Mouse (Mus musculus) hindbrain, embryonic 16.5 days (tissue): ENCODE results near the gene Gm28230. TPM values are rescaled to one million over a fixed set of nuclear protein-coding genes. Genes with fewer than 3 reads are reported as not detected.

Experiments used
- ATAC-seq: fragments of 200-750 bp; cut with Nextera tagmentation; 2 replicates; pipeline ENCODE4 v1.8.0; 2017; ENCODE audit warnings: moderate TSS enrichment, moderate library complexity
- H3K27ac ChIP-seq: fragments of 300-500 bp; sonication (generic); 2 replicates; pipeline ENCODE4 v1.5.1; 2014; ENCODE audit warnings: low read depth, mild to moderate bottlenecking, control low read depth, low read length, moderate library complexity
- H3K27me3 ChIP-seq: fragments of 300-500 bp; sonication (generic); replicated peaks from 2 replicates; pipeline ENCODE4 v1.6.1; 2014; ENCODE audit warnings: low read length; ENCODE audit not compliant: control insufficient read depth, insufficient read depth
- H3K36me3 ChIP-seq: fragments of 300-500 bp; sonication (generic); 2 replicates; pipeline ENCODE4 v1.6.1; 2014; ENCODE audit warnings: mild to moderate bottlenecking, low read length, moderate library complexity, mixed read lengths; ENCODE audit not compliant: control insufficient read depth, insufficient read depth
- H3K4me1 ChIP-seq: fragments of 300-500 bp; sonication (generic); 2 replicates; pipeline ENCODE4 v1.6.1; 2014; ENCODE audit warnings: low read depth, low read length; ENCODE audit not compliant: control insufficient read depth, insufficient read depth
- H3K4me2 ChIP-seq: fragments of 300-500 bp; sonication (generic); 2 replicates; pipeline ENCODE4 v1.6.1; 2014; ENCODE audit warnings: mild to moderate bottlenecking, low read length, control low read depth, moderate library complexity
- H3K4me3 ChIP-seq: fragments of 300-500 bp; sonication (generic); 2 replicates; pipeline ENCODE4 v1.5.1; 2014; ENCODE audit warnings: mild to moderate bottlenecking, low read length, control low read depth, moderate library complexity
- H3K9ac ChIP-seq: fragments of 300-500 bp; sonication (generic); 2 replicates; pipeline ENCODE4 v1.6.1; 2014; ENCODE audit warnings: low read depth, mild to moderate bottlenecking, control low read depth, low read length, moderate library complexity
- H3K9me3 ChIP-seq: fragments of 300-500 bp; sonication (generic); 2 replicates; pipeline ENCODE4 v1.6.1; 2014; ENCODE audit warnings: mild to moderate bottlenecking, low read length, moderate library complexity; ENCODE audit not compliant: control insufficient read depth
- WGBS: fragments of 180-500 bp; shearing (Covaris S2); extraction: QIAGEN DNeasy Blood & Tissue Kit; methylation state at CpG from one replicate; pipeline ENCODE4 v1.1.7; 2014; 5-methylcytosine and 5-hydroxymethylcytosine counted together
- polyA plus RNA-seq: library from polyadenylated mRNA; unstranded; fragments of >200 nt; fragmentation: Nextera tagmentation; extraction: Ambion mirVana; gene quantifications from 2 replicates; pipeline ENCODE4 v1.2.1, GENCODE M21; 2015

Gm28230 gene
- polyA plus RNA-seq, 1 experiment from 2014 or later = 0.45 TPM

GRCm38 (mm10) chr2:74747661-74748141, 21.2 kb downstream of the Gm28230 start:
- Histone ChIP-seq H3K9me3 (no peaks in the 10 kb centered on the region), H3K36me3 (no peaks in the 10 kb centered on the region), H3K4me1 (peaks cover 5% of the 10 kb centered on the region; the same call in 1 of the 2 replicates), H3K4me2 (peak overlapping the region; percentile 50), H3K27me3 (peaks cover 40% of the 10 kb centered on the region), H3K4me3 (peak overlapping the region; percentile 29), H3K9ac (peak overlapping the region; percentile 45), H3K27ac (peak overlapping the region; percentile 79)
- 6% methylated on average over 11 of the region's 11 CpGs for WGBS
- ATAC-seq = no peak

GRCm38 (mm10) chr2:74748436-74748995, 22.0 kb downstream of the Gm28230 start:
- Histone ChIP-seq H3K27ac (peak overlapping the region; percentile 79), H3K9ac (no peak overlapping the region; the same call in 1 of the 2 replicates), H3K4me1 (peaks cover 9% of the 10 kb centered on the region; the same call in 1 of the 2 replicates), H3K9me3 (no peaks in the 10 kb centered on the region), H3K36me3 (no peaks in the 10 kb centered on the region), H3K4me3 (peak overlapping the region; percentile 29), H3K4me2 (peak overlapping the region; percentile 50), H3K27me3 (peaks cover 35% of the 10 kb centered on the region)
- 9% methylated on average over 9 of the region's 9 CpGs for WGBS
- no peak for ATAC-seq

- under 1% methylated on average over 47 of the region's 47 CpGs for WGBS
- peak overlapping the region; percentile 51 for H3K9ac ChIP-seq
These were observed 23.0 kb downstream of the Gm28230 start for GRCm38 (mm10) chr2:74749337-74750121.

GRCm38 (mm10) chr2:74750731-74751250, 24.3 kb downstream of the Gm28230 start:
- peak overlapping the region; percentile 76 for H3K27ac ChIP-seq

More at GRCm38 (mm10) chr2:74749337-74750121, 23.0 kb downstream of the Gm28230 start:
- Histone ChIP-seq H3K36me3 (no peaks in the 10 kb centered on the region), H3K27me3 (peaks cover 29% of the 10 kb centered on the region), H3K4me2 (peak overlapping the region; percentile 50), H3K27ac (peak overlapping the region; percentile 76), H3K4me1 (peaks cover 9% of the 10 kb centered on the region; the same call in 1 of the 2 replicates), H3K4me3 (peak overlapping the region; percentile 32), H3K9me3 (no peaks in the 10 kb centered on the region)
- ATAC-seq = peak; percentile 85

GRCm38 (mm10) chr2:74751861-74752260, 25.3 kb downstream of the Gm28230 start:
- ATAC-seq = no peak
- WGBS = 75% methylated on average over 1 of the region's 1 CpGs
- peaks cover 20% of the 10 kb centered on the region for H3K27me3 ChIP-seq
- H3K27ac ChIP-seq = no peak overlapping the region
- no peak overlapping the region for H3K4me2 ChIP-seq
- H3K4me1 ChIP-seq = peaks cover 7% of the 10 kb centered on the region; the same call in 1 of the 2 replicates
- no peaks in the 10 kb centered on the region for H3K9me3 ChIP-seq
- H3K4me3 ChIP-seq = no peak overlapping the region
- no peak overlapping the region for H3K9ac ChIP-seq
- no peaks in the 10 kb centered on the region for H3K36me3 ChIP-seq

More at GRCm38 (mm10) chr2:74750731-74751250, 24.3 kb downstream of the Gm28230 start:
- H3K27me3 ChIP-seq = peaks cover 21% of the 10 kb centered on the region
- H3K9ac ChIP-seq = 0 out of 2 replicates have a peak overlapping the region, but pooled peaks have one; percentile 11
- 24% methylated on average over 5 of the region's 5 CpGs for WGBS
- peak overlapping the region; percentile 50 for H3K4me2 ChIP-seq
- no peak overlapping the region for H3K4me3 ChIP-seq
- H3K36me3 ChIP-seq = no peaks in the 10 kb centered on the region
- H3K9me3 ChIP-seq = no peaks in the 10 kb centered on the region
- H3K4me1 ChIP-seq = peaks cover 9% of the 10 kb centered on the region; the same call in 1 of the 2 replicates
- no peak for ATAC-seq

- 1% methylated on average over 38 of the region's 45 CpGs for WGBS
- H3K9ac ChIP-seq = peak overlapping the region; percentile 53
- peak overlapping the region; percentile 10 for H3K27ac ChIP-seq
- H3K27me3 ChIP-seq = peaks cover 17% of the 10 kb centered on the region
- ATAC-seq = 0 out of 2 replicates have a peak, but pooled peaks have one; percentile 19
- H3K4me3 ChIP-seq = peak overlapping the region; percentile 36
- no peaks in the 10 kb centered on the region for H3K9me3 ChIP-seq
- no peaks in the 10 kb centered on the region for H3K36me3 ChIP-seq
- peak overlapping the region; percentile 64 for H3K4me2 ChIP-seq
- peaks cover 7% of the 10 kb centered on the region; the same call in 1 of the 2 replicates for H3K4me1 ChIP-seq
These were observed 26.1 kb downstream of the Gm28230 start for GRCm38 (mm10) chr2:74752431-74753174.

- peaks cover 7% of the 10 kb centered on the region; the same call in 1 of the 2 replicates for H3K4me1 ChIP-seq
- H3K4me2 ChIP-seq = peak overlapping the region; percentile 64
- ATAC-seq = 0 out of 2 replicates have a peak, but pooled peaks have one; percentile 15
- WGBS = 2% methylated on average over 23 of the region's 25 CpGs
- H3K27ac ChIP-seq = peak overlapping the region; percentile 10; the same call in 1 of the 2 replicates
- no peaks in the 10 kb centered on the region for H3K36me3 ChIP-seq
- peak overlapping the region; percentile 36 for H3K4me3 ChIP-seq
- H3K27me3 ChIP-seq = peaks cover 17% of the 10 kb centered on the region
- peak overlapping the region; percentile 53; the same call in 1 of the 2 replicates for H3K9ac ChIP-seq
- no peaks in the 10 kb centered on the region for H3K9me3 ChIP-seq
These were observed 26.6 kb downstream of the Gm28230 start for GRCm38 (mm10) chr2:74753175-74753523.

GRCm38 (mm10) chr2:74753711-74754110, 27.2 kb downstream of the Gm28230 start:
- WGBS = 30% methylated on average over 5 of the region's 5 CpGs
- no peaks in the 10 kb centered on the region for H3K9me3 ChIP-seq
- H3K27me3 ChIP-seq = peaks cover 20% of the 10 kb centered on the region
- no peaks in the 10 kb centered on the region for H3K36me3 ChIP-seq
- H3K27ac ChIP-seq = no peak overlapping the region
- no peak overlapping the region for H3K4me2 ChIP-seq
- H3K4me3 ChIP-seq = no peak overlapping the region
- no peak overlapping the region for H3K9ac ChIP-seq
- peaks cover 7% of the 10 kb centered on the region; the same call in 1 of the 2 replicates for H3K4me1 ChIP-seq
- no peak for ATAC-seq
